Mouse (Mus musculus) brain, adult 2 months (tissue): ENCODE data around the gene Nos3.

Experiments
- DNase-seq: peaks from one replicate; pipeline ENCODE4 v3.0.0; 2011; ENCODE audit warnings: low read depth, low spot score

The Nos3 gene

DNA sequence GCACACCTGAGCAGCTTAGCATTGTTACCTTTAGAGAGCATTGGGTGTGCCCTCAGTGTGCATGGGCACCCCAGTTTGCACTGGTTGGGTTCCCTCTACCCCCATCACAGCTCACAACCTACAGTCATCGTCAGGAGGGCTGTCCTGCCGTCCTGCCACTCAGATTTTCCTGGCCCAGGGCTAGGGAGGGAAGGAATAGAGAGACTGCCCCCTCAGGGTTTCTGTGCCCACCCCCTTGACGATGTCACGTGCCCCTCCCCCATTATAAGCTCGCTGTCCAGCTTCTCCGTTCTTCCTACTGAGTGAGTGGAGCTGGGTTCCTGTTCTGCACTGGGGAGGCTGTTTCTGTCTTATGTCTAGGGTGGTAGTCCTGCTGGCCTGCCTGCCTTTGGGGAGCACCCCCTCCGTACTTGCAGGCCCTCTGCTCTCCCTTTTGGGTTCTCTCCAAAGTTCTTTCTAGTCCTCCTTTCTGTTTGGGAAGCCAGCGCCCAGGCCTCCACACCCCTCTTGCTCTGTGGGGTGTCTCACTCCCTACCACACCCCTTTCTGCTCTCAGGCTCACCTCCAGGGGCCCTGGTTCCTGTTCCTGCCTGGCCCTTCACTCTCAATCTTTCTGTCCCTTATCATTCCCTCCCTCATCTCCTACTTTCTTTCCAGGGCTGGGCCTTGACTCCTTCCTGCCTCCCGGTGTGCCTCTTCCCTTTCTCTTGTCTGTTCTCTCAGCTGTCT lies 62.1 kb downstream of the Nos3 start:
- no peak for DNase-seq

DNA sequence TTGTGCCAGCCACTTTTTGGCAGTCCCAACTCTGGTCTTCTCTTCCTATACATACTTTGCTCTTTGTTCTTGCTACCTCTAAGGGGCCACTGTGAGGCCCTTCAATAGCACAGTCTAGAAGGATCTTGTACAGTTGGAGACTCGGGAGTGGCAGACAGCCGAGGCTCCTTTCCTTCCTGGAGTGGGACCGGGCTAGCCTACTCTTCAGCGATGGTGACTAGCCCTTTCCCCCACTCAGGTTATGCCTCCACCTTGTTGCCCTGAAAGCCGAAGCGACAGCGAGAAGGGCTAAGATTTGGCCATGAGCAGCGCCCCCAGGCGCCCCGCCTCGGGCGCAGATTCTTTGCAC lies 62.6 kb downstream of the Nos3 start:
- DNase-seq = no peak

DNA sequence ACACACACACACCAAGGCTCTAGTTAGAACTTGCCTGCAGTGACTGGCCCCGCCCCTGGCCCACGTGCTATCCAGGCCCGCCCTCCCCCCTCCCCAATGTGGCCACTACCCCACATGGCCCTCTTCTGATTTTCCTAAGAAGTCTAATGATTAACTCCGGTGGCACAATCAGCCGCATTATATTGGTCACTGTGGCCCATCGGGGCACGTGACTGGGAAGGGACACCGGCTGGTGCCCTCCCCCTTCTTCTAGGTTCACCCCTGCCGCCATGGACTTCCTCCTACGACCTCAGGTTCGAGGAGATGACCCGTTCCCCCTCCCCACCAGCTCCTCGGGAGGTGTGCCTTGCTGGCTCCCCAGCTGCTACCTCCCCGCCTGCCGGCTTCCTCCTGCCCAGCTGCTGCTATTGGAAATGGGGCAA lies 63.4 kb downstream of the Nos3 start:
- no peak for DNase-seq

DNA sequence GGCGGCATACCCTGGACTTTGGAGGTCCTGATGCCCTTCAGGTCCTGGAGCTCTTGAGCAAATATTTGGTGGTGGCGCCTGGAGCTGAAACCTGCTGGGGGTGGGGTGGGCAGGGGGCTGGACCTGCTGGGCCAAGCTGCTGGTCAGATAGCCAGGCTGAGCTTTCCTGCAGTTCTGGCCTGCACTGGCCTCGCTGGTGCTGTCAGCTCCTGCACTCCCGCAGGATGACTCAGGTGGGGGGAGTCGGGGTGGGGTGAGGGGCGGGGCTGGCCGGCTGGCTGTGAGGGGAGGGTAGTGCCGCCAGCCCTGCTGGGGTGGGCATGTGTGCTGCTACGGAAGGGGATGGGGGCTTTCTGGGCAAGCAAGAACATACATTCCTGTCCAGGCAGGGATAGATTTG lies 64.0 kb downstream of the Nos3 start:
- no peak for DNase-seq

DNA sequence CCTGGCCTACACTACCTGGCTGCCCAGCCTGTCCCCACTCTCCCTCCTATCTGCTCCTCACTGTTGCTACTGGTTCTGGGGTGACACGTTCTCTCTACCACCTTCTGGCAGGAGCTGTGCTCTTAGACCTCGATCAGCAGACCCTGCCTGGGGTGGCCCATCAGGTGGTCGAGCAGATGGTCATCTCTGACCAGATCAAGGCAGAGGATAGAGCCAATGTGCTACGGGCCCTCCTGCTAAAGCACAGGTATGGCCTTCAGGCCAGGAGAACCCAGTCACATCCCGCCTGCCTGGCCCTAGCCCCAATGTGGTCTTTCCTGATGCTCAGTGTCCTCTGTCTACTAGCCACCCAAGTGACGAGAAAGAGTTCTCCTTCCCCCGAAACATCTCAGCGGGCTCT lies 69.4 kb downstream of the Nos3 start:
- DNase-seq = no peak
